Mouse (Mus musculus) left cerebral cortex, postnatal 4 days (tissue): ENCODE measurements around the gene Insig2. TPM values are rescaled to one million over a fixed set of nuclear protein-coding genes. Genes with fewer than 3 reads are reported as not detected.

Experiments used
- total RNA-seq, 2 experiments: library from RNA; stranded (reverse); gene quantifications; 2 replicates each; pipeline ENCODE4 v1.2.3; 2021

The Insig2 gene
- total RNA-seq, 2 experiments from 2014 or later = 23.9 to 29.0 TPM

Other genes starting within 250 kb of the Insig2 start
- 10 to 100 TPM; 28.8 to 30.6 TPM for gene Ccdc93, start 98.5 kb upstream of the Insig2 start, total RNA-seq
- gene Htr5b, start 195.9 kb upstream of the Insig2 start, total RNA-seq = 1 to 10 TPM; 1.7 to 2.7 TPM
- gene Ddx18, start 235.4 kb upstream of the Insig2 start, total RNA-seq = 10 to 100 TPM; 27.6 to 29.0 TPM